Mouse (Mus musculus) megakaryocyte, embryonic 14.5 days (primary cell): Measurements from ENCODE around the gene Uso1. TPM values are rescaled to one million over a fixed set of nuclear protein-coding genes. Genes with fewer than 3 reads are reported as not detected.

Experiments
- H3K27me3 ChIP-seq: replicated peaks from 2 replicates; pipeline ENCODE3; 2012; ENCODE audit warnings: inconsistent platforms
- H3K36me3 ChIP-seq: replicated peaks from 2 replicates; pipeline ENCODE3; 2012; ENCODE audit warnings: low read length, inconsistent platforms, mixed read lengths
- H3K4me1 ChIP-seq: 2 replicates; pipeline ENCODE4 v1.6.1; 2012; ENCODE audit warnings: inconsistent platforms
- H3K4me3 ChIP-seq: replicated peaks from 2 replicates; pipeline ENCODE3; 2012; ENCODE audit warnings: moderate library complexity, mild to moderate bottlenecking, inconsistent platforms
- H3K9me3 ChIP-seq: 2 replicates; pipeline ENCODE4 v1.6.1; 2012; ENCODE audit warnings: inconsistent platforms
- FLI1 ChIP-seq: IDR thresholded peaks from 2 replicates; pipeline ENCODE4 v1.6.1; 2012; ENCODE audit warnings: low read length, inconsistent platforms, mixed read lengths
- GATA1 ChIP-seq: IDR thresholded peaks from 3 replicates; pipeline ENCODE4 v1.6.1; 2012; ENCODE audit warnings: mixed read lengths, low read length, inconsistent platforms, borderline replicate concordance
- polyA plus RNA-seq: library from polyadenylated mRNA; stranded (reverse); fragments of >175 nt; gene quantifications from 2 replicates; pipeline ENCODE4 v1.2.3, GENCODE M21; 2012; ENCODE audit warnings: low replicate concordance; ENCODE audit not compliant: insufficient read depth

Uso1 gene
- polyA plus RNA-seq, 1 experiment = 24.1 TPM

- Histone ChIP-seq H3K36me3 (peaks cover 12% of the 10 kb centered on the region), H3K4me3 (no peak overlapping the region), H3K9me3 (no peaks in the 10 kb centered on the region), H3K27me3 (peaks cover 21% of the 10 kb centered on the region), H3K4me1 (peaks cover 18% of the 10 kb centered on the region)
- TF ChIP-seq FLI1 (no peak), GATA1 (no peak)
These were observed 72.5 kb downstream of the Uso1 start for GRCm38 (mm10) chr5:92210205-92210604.

GRCm38 (mm10) chr5:92212231-92212630 lies 74.5 kb downstream of the Uso1 start:
- no peaks in the 10 kb centered on the region for H3K9me3 ChIP-seq
- no peak overlapping the region for H3K4me3 ChIP-seq
- no peak for TF ChIP-seq FLI1
- no peak for TF ChIP-seq GATA1
- peaks cover 23% of the 10 kb centered on the region for H3K27me3 ChIP-seq
- H3K4me1 ChIP-seq = peaks cover 5% of the 10 kb centered on the region; the same call in 1 of the 2 replicates
- H3K36me3 ChIP-seq = no peaks in the 10 kb centered on the region

GRCm38 (mm10) chr5:92215308-92215707 lies 77.6 kb downstream of the Uso1 start, which contains the start of gene U90926:
Gene U90926 (minus strand): TSS chr5:92215408.
- no peak within 1 kb of the TSS for H3K4me3 ChIP-seq
- H3K27me3 ChIP-seq = peaks cover 23% of the 10 kb centered on the region
- H3K4me1 ChIP-seq = peaks cover 18% of the 10 kb centered on the region
- no peak for TF ChIP-seq GATA1
- TF ChIP-seq FLI1 = no peak
- no peaks in the 10 kb centered on the region for H3K36me3 ChIP-seq
- no peaks in the 10 kb centered on the region for H3K9me3 ChIP-seq

GRCm38 (mm10) chr5:92218915-92219793 lies 81.4 kb downstream of the Uso1 start:
- Histone ChIP-seq H3K4me1 (peaks cover 25% of the 10 kb centered on the region), H3K9me3 (no peaks in the 10 kb centered on the region), H3K36me3 (no peaks in the 10 kb centered on the region), H3K27me3 (peaks cover 12% of the 10 kb centered on the region), H3K4me3 (no peak overlapping the region)
- TF ChIP-seq GATA1 = no peak
- TF ChIP-seq FLI1 = no peak

GRCm38 (mm10) chr5:92219826-92220225 lies 82.1 kb downstream of the Uso1 start:
- Histone ChIP-seq H3K36me3 (no peaks in the 10 kb centered on the region), H3K27me3 (peaks cover 15% of the 10 kb centered on the region), H3K4me1 (peaks cover 25% of the 10 kb centered on the region), H3K9me3 (no peaks in the 10 kb centered on the region), H3K4me3 (no peak overlapping the region)
- no peak for TF ChIP-seq FLI1
- no peak for TF ChIP-seq GATA1

GRCm38 (mm10) chr5:92220287-92220902 lies 82.7 kb downstream of the Uso1 start:
- H3K27me3 ChIP-seq = peaks cover 15% of the 10 kb centered on the region
- no peaks in the 10 kb centered on the region for H3K36me3 ChIP-seq
- TF ChIP-seq FLI1 = no peak
- TF ChIP-seq GATA1 = no peak
- H3K9me3 ChIP-seq = no peaks in the 10 kb centered on the region
- peaks cover 25% of the 10 kb centered on the region for H3K4me1 ChIP-seq
- no peak overlapping the region for H3K4me3 ChIP-seq

GRCm38 (mm10) chr5:92227782-92228181 lies 90.0 kb downstream of the Uso1 start:
- TF ChIP-seq GATA1 (no peak), FLI1 (no peak)
- Histone ChIP-seq H3K27me3 (peaks cover 21% of the 10 kb centered on the region), H3K4me1 (peaks cover 20% of the 10 kb centered on the region), H3K36me3 (no peaks in the 10 kb centered on the region), H3K9me3 (no peaks in the 10 kb centered on the region), H3K4me3 (no peak overlapping the region)

- Histone ChIP-seq H3K9me3 (no peaks in the 10 kb centered on the region), H3K36me3 (no peaks in the 10 kb centered on the region), H3K27me3 (peaks cover 25% of the 10 kb centered on the region), H3K4me3 (no peak overlapping the region), H3K4me1 (peaks cover 18% of the 10 kb centered on the region)
- no peak for TF ChIP-seq FLI1
- TF ChIP-seq GATA1 = no peak
These were observed 91.0 kb downstream of the Uso1 start for GRCm38 (mm10) chr5:92228776-92229175.

- no peak for TF ChIP-seq GATA1
- no peak for TF ChIP-seq FLI1
- H3K36me3 ChIP-seq = no peaks in the 10 kb centered on the region
- H3K9me3 ChIP-seq = no peaks in the 10 kb centered on the region
- H3K4me3 ChIP-seq = no peak overlapping the region
- H3K27me3 ChIP-seq = peaks cover 29% of the 10 kb centered on the region
- peaks cover 21% of the 10 kb centered on the region for H3K4me1 ChIP-seq
These were observed 91.8 kb downstream of the Uso1 start for GRCm38 (mm10) chr5:92229514-92229913.

GRCm38 (mm10) chr5:92230306-92230705 lies 92.6 kb downstream of the Uso1 start:
- no peak for TF ChIP-seq GATA1
- no peak for TF ChIP-seq FLI1
- Histone ChIP-seq H3K4me3 (no peak overlapping the region), H3K36me3 (no peaks in the 10 kb centered on the region), H3K27me3 (peaks cover 28% of the 10 kb centered on the region), H3K9me3 (no peaks in the 10 kb centered on the region), H3K4me1 (peaks cover 27% of the 10 kb centered on the region)
